Mouse (Mus musculus): ENCODE measurements at regions not wholly inside any gene's neighbourhood (a gene's known extent, or its start where the extent isn't known, plus 50 kb on each side); places are given as distances from the start of the nearest gene placed in this dataset.

GRCm38 (mm10) chr7:72027006-72027405 lies 279.4 kb downstream of the Mctp2 start:
- no peak for DNase-seq

DNA sequence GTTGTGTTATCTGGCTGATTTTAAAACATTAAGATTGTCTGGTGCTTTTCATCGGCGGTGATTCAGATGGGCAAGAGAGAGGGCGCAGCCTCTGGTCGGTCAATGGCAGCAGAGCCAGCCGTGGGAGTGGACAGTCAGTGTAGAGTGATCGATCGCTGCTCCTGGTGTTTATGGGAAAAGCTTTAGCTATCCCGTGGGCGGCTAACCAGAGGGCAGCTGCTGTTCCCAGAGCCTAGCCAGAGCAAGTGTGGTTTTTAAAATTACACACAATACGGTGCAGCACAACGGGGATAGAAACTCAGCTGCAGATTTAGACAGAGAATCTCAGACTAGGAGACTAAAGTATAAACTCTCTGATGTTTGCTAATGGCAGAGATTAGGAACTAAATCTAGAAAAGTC lies 297.3 kb downstream of the Mctp2 start:
- DNase-seq: no peak

GRCm38 (mm10) chr7:72004311-72004710 lies 302.1 kb downstream of the Mctp2 start:
- DNase-seq: no peak

DNA sequence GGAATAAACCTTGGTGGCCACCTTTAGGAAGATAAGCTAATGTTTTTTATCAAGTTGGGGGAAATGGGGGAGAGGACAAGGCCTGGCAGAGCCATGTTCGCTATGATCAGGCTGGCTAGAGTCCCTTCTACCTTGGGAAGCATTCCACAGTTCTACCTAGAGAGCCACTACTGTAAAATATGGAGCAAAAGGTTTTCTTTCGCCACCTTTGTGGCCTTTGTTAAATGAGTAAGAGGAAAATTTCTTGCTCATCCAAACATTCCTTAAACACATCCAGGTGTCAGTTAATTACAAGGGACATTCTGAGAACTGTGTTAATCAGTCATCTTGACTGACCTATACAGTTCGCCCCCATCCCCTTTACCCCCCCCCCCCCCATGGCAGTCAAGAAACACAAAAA lies 313.9 kb downstream of the Mctp2 start:
- no peak for DNase-seq

DNA sequence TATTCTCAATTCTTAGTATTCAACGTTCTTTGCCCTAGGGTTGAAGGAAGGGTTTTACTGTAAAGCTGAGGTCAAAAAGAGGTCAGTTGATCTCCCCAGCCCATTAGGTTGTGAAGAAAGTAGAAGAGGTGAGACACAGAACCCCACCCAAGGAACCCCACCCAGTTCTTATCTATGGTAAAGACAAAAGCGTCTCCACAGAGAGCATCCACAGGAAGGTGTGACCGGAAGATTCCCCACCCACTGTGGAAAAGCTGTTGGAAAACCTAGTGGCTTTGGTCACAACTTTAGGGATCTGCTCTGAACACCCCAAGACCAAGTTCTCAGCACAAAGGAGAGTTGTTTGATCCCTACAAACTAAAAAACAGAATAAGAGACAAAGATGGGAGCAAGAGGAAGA lies 314.6 kb downstream of the Mctp2 start:
- no peak for DNase-seq

- DNase-seq: no peak
Observed at GRCm38 (mm10) chr7:71991206-71991605, 315.2 kb downstream of the Mctp2 start.

DNA sequence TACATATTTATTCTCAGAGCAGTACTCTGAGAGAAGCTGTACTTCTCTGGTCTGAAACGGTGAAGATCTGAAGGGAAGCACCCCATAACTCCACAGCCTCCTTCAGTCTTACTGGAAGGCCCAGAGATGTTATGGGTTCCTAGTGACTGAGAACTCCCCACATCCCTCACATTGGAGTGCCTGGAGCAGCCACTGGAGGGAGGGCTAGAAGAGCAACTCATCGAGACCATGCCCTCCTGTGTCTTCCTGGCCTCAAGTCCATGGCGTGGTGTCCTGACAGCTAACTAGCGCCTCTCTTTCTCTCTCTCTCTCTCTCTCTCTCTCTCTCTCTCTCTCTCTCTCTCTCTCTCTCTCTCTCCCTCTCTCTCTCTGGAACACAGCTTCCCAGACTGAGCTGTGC lies 340.4 kb downstream of the Mctp2 start:
- DNase-seq: no peak

GRCm38 (mm10) chr7:71963456-71963855 lies 343.0 kb downstream of the Mctp2 start:
- no peak for DNase-seq

- no peak for DNase-seq
Observed at GRCm38 (mm10) chr7:71962851-71963250, 343.6 kb downstream of the Mctp2 start.

- DNase-seq: peak; percentile 83
Observed at GRCm38 (mm10) chr7:71960453-71961230, 345.8 kb downstream of the Mctp2 start.

- DNase-seq: no peak
Observed at GRCm38 (mm10) chr7:71946548-71946947, 359.9 kb downstream of the Mctp2 start.

- no peak for DNase-seq
Observed at GRCm38 (mm10) chr7:71943078-71944042, 363.0 kb downstream of the Mctp2 start.

DNA sequence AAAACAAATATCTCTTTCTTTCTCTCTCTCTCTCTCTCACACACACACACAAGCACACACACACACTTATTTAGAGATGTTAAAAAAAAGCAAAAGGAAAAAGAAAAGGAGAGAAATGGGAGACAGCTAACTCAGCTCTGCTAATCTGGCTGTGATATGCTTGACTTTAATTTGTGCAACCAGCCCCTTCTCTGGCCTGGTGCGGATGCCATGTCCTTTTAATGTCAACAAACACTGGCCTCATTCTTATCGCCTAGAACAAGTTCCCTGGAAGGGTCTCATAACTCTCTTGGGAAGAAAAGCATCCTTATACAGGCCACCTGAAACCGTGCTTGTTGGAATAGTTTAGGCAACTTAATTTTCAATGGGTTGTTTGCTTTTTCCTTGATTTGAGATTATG lies 368.7 kb downstream of the Mctp2 start:
- DNase-seq: no peak

DNA sequence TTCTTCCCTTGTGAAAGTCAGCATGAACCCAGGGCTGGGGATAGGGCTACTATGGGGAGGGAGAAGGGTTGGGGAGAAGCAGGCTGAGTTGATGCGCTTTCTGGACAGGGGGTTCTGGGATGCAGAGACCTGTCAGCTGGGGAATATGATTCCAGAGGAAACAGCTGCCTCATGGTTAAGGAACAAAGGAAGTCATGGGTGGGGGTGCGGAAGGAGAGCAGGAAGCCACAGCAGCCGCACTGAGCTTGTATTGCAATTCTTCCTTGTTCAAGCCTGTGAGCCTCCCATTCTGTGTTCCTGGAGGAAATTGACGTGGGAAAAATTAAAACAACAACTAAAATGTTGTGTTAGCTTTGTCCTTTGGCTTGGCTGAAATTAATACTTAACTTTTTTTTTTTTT lies 369.7 kb downstream of the Mctp2 start:
- no peak for DNase-seq
